Mouse (Mus musculus) embryonic facial prominence, embryonic 14.5 days (tissue): ENCODE measurements at regions not wholly inside any gene's neighbourhood (a gene's known extent, or its start where the extent isn't known, plus 50 kb on each side); places are given as distances from the start of the nearest gene placed in this dataset.
"Not testable (repeated sequence)": the region's sequence is repeated elsewhere in the genome, so short reads cannot be mapped to it uniquely, and the experiment has no call there.

Experiments used
- ATAC-seq: fragments of 200-750 bp; cut with Nextera tagmentation; 2 replicates; pipeline ENCODE4 v1.8.0; 2017; ENCODE audit warnings: low read depth, moderate number of reproducible peaks, moderate TSS enrichment
- DNase-seq: peaks from one replicate; pipeline ENCODE4 v3.0.0-alpha.2; 2015; ENCODE audit warnings: low spot score
- H3K27ac ChIP-seq: fragments of 300-500 bp; sonication (generic); replicated peaks from 2 replicates; pipeline ENCODE4 v1.5.1; 2014; ENCODE audit warnings: low read depth, mild to moderate bottlenecking, low read length, moderate library complexity
- H3K27me3 ChIP-seq: fragments of 300-500 bp; sonication (generic); replicated peaks from 2 replicates; pipeline ENCODE4 v1.6.1; 2014; ENCODE audit warnings: low read length; ENCODE audit not compliant: control insufficient read depth, insufficient read depth
- H3K36me3 ChIP-seq: fragments of 300-500 bp; sonication (generic); 2 replicates; pipeline ENCODE4 v1.6.1; 2014; ENCODE audit warnings: low read length, mixed read lengths; ENCODE audit not compliant: control insufficient read depth, insufficient read depth
- H3K4me1 ChIP-seq: fragments of 300-500 bp; sonication (generic); 2 replicates; pipeline ENCODE4 v1.6.1; 2014; ENCODE audit warnings: antibody characterized with exemption, low read length; ENCODE audit not compliant: control insufficient read depth, insufficient read depth
- H3K4me2 ChIP-seq: fragments of 300-500 bp; sonication (generic); 2 replicates; pipeline ENCODE4 v1.6.1; 2014; ENCODE audit warnings: low read depth, mild to moderate bottlenecking, low read length, moderate library complexity, mixed read lengths
- H3K4me3 ChIP-seq: fragments of 300-500 bp; sonication (generic); 2 replicates; pipeline ENCODE4 v1.5.1; 2014; ENCODE audit warnings: low read depth, mild to moderate bottlenecking, low read length
- H3K9ac ChIP-seq: fragments of 300-500 bp; sonication (generic); 2 replicates; pipeline ENCODE4 v1.6.1; 2014; ENCODE audit warnings: low read depth, mild to moderate bottlenecking, low read length, moderate library complexity, mixed read lengths
- H3K9me3 ChIP-seq: fragments of 300-500 bp; sonication (generic); 2 replicates; pipeline ENCODE4 v1.6.1; 2016; ENCODE audit warnings: low read length; ENCODE audit not compliant: control insufficient read depth
- WGBS: fragments of 180-500 bp; shearing (Covaris S2); extraction: QIAGEN DNeasy Blood & Tissue Kit; methylation state at CpG from one replicate; pipeline ENCODE4 v1.1.7; 2014; 5-methylcytosine and 5-hydroxymethylcytosine counted together

DNA sequence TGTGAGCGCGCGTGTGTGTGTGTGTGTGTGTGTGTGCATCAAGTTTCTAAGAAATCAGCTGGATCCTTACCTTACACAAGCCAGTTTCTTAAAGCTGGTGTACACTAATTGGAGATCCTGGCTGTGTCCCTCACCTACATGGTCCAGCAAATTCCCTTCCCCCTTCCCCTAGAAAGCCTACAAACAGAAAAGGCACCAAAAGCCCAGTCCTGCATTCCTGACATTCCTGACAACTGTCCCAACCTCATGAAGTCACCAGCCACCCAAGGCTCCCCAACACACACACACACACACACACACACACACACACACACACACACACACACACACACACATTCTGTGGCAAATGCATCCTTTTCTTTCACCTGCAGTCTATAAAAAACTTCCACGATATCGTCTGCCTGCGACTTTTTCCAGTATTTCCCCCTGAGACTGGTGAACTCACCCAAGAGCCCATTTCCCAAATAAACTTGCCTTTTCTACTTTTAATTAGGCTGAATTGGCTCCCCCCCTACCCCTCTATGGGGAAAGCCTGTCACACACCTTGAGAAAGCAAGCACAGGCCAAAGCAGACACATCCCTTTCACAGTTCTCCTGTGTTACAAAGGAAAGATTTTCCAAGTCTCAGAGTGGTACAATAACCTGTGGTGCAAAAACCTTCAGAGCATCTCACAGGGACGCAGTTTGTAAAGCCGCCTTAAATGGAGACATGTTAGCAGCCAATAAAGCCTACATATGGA lies 139.9 kb upstream of the Trim24 start:
- DNase-seq: no peak
- Histone ChIP-seq H3K4me2 (no peak overlapping the region), H3K9me3 (no peaks in the 10 kb centered on the region), H3K27me3 (no peaks in the 10 kb centered on the region), H3K36me3 (no peaks in the 10 kb centered on the region), H3K9ac (no peak overlapping the region), H3K27ac (no peak overlapping the region), H3K4me3 (no peak overlapping the region), H3K4me1 (no peaks in the 10 kb centered on the region)
- ATAC-seq: no peak
- 69% methylated on average over 8 of the region's 8 CpGs for WGBS

DNA sequence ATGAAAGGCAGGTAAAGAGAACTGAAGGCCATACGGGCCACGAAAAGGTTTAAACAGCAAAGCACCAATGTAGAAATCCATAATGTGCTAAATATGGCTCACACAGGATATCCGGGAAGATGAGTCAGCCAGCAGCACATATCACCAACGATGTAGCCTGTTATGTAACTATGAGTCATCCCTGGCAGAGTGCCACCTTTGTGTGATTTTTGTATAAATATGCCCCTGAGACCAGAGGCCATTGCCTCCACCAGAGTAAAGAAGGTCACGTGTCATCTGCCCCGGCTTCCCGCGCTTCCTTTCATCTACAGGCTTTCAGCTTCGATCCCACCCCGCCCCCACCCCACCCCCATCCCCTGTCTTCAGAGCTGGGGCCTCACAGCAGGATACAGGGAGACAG lies 138.2 kb upstream of the Trim24 start:
- Histone ChIP-seq H3K4me3 (no peak overlapping the region), H3K9me3 (no peaks in the 10 kb centered on the region), H3K4me1 (no peaks in the 10 kb centered on the region), H3K36me3 (no peaks in the 10 kb centered on the region), H3K9ac (no peak overlapping the region), H3K27ac (no peak overlapping the region; the same call in 1 of the 2 replicates), H3K27me3 (no peaks in the 10 kb centered on the region), H3K4me2 (peak overlapping the region; percentile 12; the same call in 1 of the 2 replicates)
- DNase-seq (peak; percentile 92), ATAC-seq (peak; percentile 80)
- WGBS: 34% methylated on average over 10 of the region's 10 CpGs

DNA sequence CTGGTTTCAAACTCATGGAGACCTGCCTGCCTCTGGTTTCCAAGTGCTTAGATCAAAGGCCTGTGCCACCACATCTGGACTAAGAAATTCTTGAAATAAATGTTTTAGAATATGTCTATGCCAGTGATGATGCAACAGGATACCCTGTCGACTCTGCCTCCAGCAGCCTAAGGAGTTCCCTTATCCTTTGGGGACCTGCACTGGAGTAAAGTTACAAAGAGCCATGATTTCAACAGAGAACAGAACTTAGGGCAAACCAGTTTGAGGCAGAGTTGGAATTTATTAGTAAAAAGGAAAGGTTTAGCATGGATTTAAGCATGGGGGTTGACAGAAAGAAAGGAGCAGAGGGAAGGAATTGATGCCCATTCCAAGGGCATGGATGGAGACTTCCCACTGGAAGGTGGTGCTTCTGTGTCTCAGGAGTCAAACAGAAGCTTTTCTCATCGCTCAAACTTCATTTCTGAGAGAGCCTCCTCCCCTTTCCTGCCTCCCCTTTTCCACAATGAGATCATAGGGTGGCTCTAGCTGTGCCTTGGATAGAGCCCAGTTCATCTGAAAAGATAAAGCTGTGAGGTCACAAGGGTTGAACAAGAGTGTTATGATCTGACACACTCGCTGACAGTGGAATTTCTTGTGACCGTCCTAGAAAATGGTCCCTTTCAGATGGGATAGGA lies 135.2 kb upstream of the Trim24 start:
- Histone ChIP-seq H3K4me3 (no peak overlapping the region), H3K4me2 (no peak overlapping the region), H3K27me3 (no peaks in the 10 kb centered on the region), H3K36me3 (no peaks in the 10 kb centered on the region), H3K4me1 (no peaks in the 10 kb centered on the region), H3K9ac (no peak overlapping the region), H3K27ac (no peak overlapping the region), H3K9me3 (0 out of 2 replicates have a peak, but pooled peaks cover 5% of the 10 kb centered on the region)
- WGBS: 64% methylated on average over 4 of the region's 4 CpGs
- ATAC-seq (no peak), DNase-seq (no peak)

DNA sequence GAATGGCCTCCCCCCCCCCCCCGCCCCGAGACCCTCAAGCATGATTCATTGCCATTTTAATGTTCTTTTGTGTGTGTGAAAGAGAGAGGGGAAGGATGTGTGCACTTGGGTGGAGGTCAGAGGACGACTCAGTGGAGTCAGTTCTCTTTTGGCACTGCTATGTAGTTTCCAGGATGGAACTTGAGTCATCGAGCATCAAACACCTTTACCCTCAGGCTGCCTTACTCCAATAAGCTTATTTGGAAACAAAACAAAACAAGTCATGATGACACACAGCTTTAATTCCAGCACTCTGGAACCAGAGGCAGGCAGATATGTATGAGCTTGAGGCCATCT lies 134.7 kb upstream of the Trim24 start:
- Histone ChIP-seq H3K4me1 (no peaks in the 10 kb centered on the region), H3K4me3 (no peak overlapping the region), H3K27me3 (no peaks in the 10 kb centered on the region), H3K9ac (no peak overlapping the region), H3K36me3 (no peaks in the 10 kb centered on the region), H3K4me2 (no peak overlapping the region), H3K9me3 (0 out of 2 replicates have a peak, but pooled peaks cover 5% of the 10 kb centered on the region), H3K27ac (no peak overlapping the region)
- no peak for DNase-seq
- no peak for ATAC-seq
- WGBS: 80% methylated on average over 4 of the region's 4 CpGs

DNA sequence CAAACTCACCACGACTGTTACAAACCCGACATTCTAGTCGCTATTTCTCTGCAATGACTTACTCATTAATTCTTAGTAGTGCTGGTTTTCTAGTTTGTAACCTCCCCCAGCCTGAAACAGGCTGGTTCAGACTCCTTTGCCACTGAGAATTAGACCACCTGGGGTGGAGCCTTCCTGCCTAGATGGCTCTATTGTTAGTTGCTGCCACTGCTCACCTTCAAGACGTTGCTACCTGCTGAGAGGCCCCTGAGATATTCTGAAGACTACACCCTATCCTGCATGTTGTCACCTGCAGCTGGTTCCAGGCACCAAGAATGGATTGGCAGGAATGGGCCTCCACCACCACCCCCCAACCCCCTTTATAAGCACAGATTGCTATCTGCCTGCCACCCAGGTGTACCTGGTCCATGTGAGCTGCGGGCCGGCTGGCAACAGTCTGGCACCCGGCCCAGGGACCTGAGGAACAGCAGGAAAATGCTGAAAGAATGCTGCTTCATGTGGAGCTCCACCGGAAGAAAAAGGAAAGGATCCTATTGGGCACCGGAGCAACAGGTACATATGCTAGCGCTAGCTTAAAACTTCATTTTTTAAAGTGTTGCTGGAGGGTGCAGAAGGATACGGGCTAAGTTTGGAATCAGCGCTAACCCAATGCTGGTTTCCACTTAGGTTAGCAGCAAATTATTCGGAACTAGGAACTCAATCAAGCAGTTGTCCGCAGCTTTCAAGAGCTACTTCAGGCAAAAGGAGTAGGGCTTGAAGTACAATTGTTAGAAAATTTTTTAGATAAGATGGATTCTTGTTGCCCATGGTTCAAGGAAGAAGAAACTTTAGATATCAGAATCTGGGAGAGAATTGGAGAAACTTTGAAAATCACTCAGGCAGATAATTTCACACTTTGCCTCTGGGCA lies 129.4 kb upstream of the Trim24 start:
- H3K27ac ChIP-seq: no peak overlapping the region
- no peaks in the 10 kb centered on the region for H3K4me1 ChIP-seq
- H3K4me3 ChIP-seq: no peak overlapping the region
- no peak for DNase-seq
- no peak overlapping the region for H3K4me2 ChIP-seq
- H3K27me3 ChIP-seq: no peaks in the 10 kb centered on the region
- H3K9ac ChIP-seq: no peak overlapping the region
- H3K36me3 ChIP-seq: no peaks in the 10 kb centered on the region
- ATAC-seq: no peak
- 0 out of 2 replicates have a peak, but pooled peaks cover 9% of the 10 kb centered on the region for H3K9me3 ChIP-seq
- 85% methylated on average over 14 of the region's 14 CpGs for WGBS

DNA sequence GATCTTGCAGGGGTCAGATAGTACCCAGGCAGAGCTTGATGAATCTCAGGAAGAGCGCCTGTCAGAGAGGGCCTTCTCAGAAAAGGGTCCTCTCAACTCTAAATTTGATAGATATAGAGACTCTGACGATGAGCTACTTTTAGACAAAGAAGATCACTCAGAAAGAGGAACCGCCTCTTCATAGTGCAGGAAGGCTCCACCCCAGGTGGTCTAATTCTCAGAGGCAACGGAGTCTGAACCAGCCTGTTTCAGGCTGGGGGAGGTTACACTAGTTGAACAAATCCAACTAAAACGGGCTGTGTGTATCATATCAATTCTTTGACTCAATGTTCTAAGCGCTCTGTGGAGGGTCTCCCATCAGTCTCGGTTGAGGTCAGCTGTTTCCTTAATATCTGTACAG lies 128.7 kb upstream of the Trim24 start:
- not testable (repeated sequence) for H3K4me1 ChIP-seq, ATAC-seq, H3K27me3 ChIP-seq, H3K4me2 ChIP-seq, H3K27ac ChIP-seq, H3K4me3 ChIP-seq, DNase-seq, H3K9ac ChIP-seq, H3K36me3 ChIP-seq
- H3K9me3 ChIP-seq: 0 out of 2 replicates have a peak, but pooled peaks cover 13% of the 10 kb centered on the region
- 73% methylated on average over 7 of the region's 7 CpGs for WGBS

DNA sequence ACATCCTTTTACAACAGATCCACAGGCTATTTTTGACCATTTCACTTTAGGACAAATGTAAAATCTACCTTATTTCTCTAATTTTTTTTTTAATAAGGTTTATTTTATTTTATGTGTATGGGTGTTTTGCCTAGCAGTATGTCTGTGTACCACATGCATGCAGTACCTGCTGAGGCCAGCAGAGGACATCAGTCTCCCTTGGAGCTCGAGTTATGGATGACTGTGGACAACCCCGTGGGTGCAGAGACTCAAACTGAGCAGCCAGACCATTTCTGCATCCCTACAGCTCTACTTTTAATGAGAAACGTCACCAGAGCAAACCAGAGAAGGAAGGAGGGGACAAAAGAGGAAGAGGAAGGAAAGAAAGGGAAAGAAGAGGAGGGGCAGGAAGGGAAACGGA lies 125.9 kb upstream of the Trim24 start:
- ATAC-seq (no peak), DNase-seq (no peak)
- Histone ChIP-seq H3K27me3 (no peaks in the 10 kb centered on the region), H3K36me3 (no peaks in the 10 kb centered on the region), H3K9ac (no peak overlapping the region), H3K4me3 (no peak overlapping the region), H3K27ac (no peak overlapping the region), H3K4me1 (no peaks in the 10 kb centered on the region), H3K9me3 (0 out of 2 replicates have a peak, but pooled peaks cover 8% of the 10 kb centered on the region), H3K4me2 (no peak overlapping the region)
- 72% methylated on average over 4 of the region's 4 CpGs for WGBS

DNA sequence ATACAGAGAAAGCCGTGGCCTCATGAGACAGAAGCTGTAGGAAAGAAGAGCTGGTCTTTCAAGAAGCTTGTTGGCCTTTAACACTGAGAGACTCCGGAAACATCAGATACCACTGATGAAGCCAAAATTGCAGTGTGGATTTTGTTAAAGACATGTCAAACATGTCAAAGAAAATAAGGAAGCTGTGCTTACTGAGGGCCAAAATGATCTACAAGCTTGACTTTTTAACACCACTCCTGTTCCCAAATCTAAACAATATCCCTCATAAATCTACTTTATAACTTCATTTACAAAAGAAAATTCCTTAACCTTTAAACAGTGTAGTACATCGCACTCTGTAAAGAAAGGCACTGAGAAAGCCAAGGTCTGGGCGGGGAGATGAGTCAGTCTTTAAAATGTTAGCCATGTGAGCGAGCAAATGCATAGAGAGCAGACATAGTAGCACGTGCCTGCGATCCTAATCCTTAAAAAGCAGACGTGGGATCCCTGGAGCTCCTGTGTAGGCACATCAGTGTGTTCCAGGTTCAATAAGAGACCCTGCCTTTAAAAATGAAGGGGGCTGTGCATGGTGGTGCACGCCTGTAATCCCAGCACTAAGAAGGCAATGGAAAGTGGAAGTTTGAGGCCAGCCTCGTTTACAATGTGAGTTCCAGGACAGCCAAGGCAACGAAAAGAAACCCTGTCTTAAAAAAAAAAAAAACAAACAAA lies 125.1 kb upstream of the Trim24 start:
- no peak overlapping the region for H3K9ac ChIP-seq
- H3K27me3 ChIP-seq: no peaks in the 10 kb centered on the region
- H3K36me3 ChIP-seq: no peaks in the 10 kb centered on the region
- H3K4me2 ChIP-seq: no peak overlapping the region
- no peak overlapping the region for H3K4me3 ChIP-seq
- H3K9me3 ChIP-seq: 0 out of 2 replicates have a peak, but pooled peaks cover 8% of the 10 kb centered on the region
- H3K27ac ChIP-seq: no peak overlapping the region
- ATAC-seq (no peak), DNase-seq (peak; percentile 32)
- WGBS: 86% methylated on average over 11 of the region's 11 CpGs
- H3K4me1 ChIP-seq: no peaks in the 10 kb centered on the region
